Mouse (Mus musculus) skeletal muscle tissue, adult 2 months (tissue): ENCODE measurements at regions not wholly inside any gene's neighbourhood (a gene's known extent, or its start where the extent isn't known, plus 50 kb on each side); places are given as distances from the start of the nearest gene placed in this dataset.
"Not testable (repeated sequence)": the region's sequence is repeated elsewhere in the genome, so short reads cannot be mapped to it uniquely, and the experiment has no call there.

Experiments
- DNase-seq: peaks from one replicate; pipeline ENCODE4 v3.0.0-alpha.2; 2012; ENCODE audit warnings: low read depth, low spot score

DNA sequence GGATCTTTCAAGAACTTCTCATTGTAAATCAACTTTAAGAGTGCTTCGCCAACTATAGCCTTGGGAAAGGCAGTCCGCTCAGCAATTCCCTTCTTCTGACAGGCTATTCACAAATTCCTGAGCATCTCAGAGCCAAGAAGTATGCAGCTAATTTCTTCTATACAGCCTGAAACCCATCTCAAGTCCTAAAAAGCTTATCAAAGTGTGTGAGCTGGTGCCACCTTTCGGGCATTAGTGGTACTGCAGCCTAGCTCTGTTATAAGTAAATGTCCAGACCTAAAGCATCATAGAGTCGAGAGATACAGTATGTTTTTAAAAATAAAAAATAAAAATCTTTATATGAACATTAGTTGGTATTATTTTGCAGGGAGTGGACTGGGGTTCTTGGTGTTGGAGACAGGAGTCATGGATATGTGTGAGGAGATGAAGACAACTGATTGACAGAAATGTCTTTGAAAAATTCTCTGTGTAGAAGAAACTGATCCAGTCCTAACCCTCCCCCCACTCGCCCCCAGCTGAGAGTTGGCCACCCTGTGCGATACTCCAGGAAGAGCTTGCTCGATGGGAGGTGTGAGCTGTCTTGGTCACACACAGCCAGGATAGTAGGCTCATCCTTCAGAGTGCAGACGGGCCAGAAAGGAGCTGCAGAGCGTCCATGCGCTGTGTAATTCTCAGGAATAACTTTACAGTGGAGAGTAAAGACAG lies 56.4 kb downstream of the Bod1 start:
- DNase-seq: peak; percentile 53

GRCm38 (mm10) chr11:31614394-31614713 lies 57.3 kb downstream of the Bod1 start:
- no peak for DNase-seq

- DNase-seq: no peak
These were observed 57.8 kb downstream of the Bod1 start for GRCm38 (mm10) chr11:31613688-31614393.

DNA sequence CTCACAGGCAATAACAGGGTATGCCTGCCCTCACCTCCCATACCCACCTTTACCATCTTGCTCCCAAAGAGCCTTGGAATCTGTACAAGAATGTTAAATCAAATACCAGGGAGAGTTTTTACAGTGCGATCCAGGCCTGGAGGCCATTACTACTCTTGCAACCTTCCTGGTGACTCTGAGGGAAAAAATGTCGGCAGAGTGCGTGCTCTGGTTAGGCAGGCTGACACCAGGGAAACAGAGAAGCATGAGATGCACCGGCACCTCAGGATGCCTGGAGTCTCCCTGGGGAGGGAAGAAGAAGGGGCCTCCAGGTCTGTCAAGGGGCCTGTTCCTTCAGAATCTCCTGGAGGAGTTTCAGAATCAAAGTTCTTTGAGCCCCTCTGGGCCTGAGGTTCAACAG lies 63.2 kb downstream of the Bod1 start:
- no peak for DNase-seq

DNA sequence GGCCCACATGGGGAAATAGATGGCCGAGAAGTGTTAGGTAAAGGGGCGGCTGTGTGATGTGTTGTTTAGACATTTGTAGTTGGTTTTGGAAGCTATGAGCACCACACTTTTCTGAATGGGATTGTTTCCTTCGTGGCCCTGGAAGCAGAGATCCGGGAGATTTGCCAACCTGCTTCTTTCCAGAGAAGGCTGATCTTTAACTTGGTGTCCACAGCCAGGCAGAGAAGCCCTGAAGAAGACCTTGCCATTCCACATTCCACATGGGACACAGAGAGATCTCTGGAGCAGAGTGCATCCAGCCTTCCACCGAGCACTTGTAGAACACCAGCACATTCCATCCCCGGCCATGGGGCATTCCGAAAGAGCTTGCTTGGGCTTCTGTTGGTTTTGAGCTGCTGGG lies 70.2 kb downstream of the Bod1 start:
- peak; percentile 37 for DNase-seq

- peak; percentile 63 for DNase-seq
These were observed 78.1 kb downstream of the Bod1 start for GRCm38 (mm10) chr11:31593604-31594003.

GRCm38 (mm10) chr11:31592061-31592460 lies 79.6 kb downstream of the Bod1 start:
- peak; percentile 77 for DNase-seq

GRCm38 (mm10) chr11:31591037-31591554 lies 80.6 kb downstream of the Bod1 start:
- DNase-seq: no peak

- DNase-seq: no peak
These were observed 96.7 kb downstream of the Bod1 start for GRCm38 (mm10) chr11:31574941-31575340.

DNA sequence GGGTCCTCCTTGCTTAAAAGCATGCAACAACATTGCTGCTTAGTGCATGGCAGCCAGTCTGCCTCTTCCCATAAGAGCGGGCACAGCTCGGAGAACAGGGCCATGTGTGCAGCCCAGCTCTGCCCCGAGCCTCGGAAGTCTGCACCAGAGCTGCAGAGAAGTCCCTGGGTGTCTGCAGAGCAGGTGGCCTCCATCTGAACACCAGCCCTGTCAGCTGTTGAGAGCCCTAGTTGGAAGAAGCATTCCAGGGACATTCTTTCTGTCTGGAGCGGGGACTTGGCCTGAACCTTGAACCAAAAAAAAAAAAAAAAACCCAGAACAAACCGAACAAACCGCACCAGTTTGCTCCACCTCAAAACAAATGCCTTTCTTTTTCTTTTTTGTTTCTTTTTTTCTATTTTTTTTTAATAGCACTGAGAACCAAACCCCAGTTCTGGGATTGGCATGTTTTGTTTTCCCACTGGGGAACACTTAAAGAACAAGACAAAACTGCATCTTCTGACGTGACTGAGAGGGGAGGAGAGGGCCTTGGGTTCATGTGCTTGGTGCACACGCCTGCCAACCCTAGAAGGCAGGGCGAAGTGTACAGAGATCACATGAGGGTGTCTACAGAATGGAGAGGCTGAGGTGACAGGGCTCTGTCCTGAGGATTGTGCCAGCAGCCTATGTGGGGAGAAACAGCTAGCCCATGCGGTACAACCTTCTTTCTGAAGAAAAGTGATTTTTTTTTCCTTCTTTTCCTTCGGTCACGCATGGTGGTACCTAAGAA lies 106.8 kb downstream of the Bod1 start:
- DNase-seq: peak; percentile 46

GRCm38 (mm10) chr11:31563826-31564741 lies 107.6 kb downstream of the Bod1 start:
- DNase-seq: peak; percentile 48

DNA sequence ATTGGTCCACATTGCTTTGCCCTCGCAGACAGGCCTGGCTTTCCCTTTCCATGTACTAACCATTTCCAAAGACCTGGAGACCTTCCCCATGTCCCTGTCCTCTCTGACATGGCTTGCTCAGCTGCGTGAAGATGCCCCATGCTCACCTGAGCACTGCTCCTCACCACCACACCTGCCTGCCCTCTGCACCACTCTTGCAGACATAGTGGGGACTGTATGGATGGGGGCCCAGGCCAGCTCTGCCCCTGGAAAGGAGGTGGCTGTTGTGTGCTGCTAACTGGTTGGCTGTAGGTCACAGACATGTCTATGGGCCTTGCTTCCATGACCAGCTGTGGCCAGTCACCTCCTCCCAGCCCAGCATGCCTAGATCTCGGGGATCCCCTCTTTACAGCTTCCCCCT lies 108.7 kb downstream of the Bod1 start:
- DNase-seq: no peak

DNA sequence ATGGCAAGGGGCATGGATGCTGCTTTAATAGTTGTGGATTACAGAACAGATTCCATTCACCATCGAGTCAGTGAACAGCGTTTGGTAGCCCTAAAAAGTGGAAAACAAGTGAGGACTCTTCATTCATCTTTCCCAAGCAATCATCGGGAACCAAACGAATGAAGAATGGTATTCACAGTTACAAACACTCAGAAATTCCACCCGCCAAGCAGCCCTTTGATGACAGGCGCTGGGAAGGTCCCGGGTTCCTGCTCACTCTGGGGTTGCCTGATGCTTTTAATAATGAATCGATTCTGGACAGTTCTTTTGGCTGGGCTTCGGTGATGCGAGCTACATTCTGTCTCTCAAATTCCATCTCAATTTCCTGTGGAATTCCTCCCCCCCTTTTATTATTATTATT lies 110.9 kb downstream of the Bod1 start:
- DNase-seq: no peak

- no peak for DNase-seq
These were observed 116.6 kb downstream of the Bod1 start for GRCm38 (mm10) chr11:31555042-31555441.

GRCm38 (mm10) chr11:31551614-31552271 lies 119.9 kb downstream of the Bod1 start:
- no peak for DNase-seq

DNA sequence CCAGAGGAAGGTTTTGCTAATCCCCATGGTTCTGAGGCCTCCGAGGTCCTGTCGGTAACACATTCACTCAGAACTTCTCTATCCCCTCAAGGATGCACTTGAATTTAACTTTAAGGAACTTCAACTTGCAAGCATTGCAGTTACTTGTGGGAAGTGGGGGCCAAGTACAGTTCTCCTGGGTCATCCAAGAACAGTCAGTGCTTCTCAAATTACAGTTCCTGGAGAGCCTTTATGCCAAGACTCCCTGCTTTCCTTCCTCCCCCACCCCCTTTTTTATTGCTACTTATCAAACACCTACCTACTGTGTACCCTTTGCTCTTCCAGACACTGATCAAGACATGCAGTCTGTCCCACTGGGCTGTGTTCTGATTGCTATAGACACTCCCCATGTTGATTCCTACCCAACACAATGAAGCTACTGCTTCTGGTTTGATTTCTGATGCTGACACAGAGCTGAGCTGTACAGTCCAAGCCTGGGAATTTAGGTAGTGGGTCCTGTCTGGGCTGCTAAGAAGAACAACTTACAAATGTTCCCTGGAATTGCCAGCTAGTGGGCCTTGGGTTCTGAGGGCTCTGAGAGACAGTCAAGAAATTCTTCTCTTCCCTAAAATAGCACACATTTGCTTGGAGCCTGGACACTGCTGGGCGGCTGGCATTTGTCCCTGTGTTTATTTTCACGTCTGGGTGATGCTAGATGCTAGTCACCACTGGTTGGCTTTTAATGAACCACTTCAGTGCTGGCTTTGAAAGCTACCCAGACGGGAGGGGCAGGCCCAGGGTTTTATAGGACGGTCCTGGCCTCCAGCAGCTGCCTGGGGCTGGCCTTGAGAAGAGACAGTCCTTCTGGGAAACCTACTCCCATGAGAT lies 120.7 kb downstream of the Bod1 start:
- peak; percentile 58 for DNase-seq

DNA sequence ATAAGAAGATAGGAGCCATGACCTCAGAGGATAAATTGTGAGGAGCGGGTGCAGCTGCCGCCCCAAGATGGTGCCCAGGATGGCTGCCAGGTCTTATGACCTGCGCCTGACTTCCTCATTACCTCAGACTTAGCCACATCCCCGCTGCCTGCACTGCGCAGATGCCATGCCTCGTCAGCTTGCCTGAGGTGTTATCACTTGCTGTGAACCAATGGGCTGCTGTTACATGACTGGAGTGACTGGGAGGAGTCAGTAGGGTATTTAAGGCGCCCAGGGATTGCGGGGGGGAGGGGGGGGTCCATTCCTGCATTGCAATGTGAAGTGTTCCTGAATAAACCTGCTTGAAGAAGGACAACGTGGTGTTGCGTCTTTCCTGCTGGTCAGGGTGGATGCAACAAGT lies 126.2 kb downstream of the Bod1 start:
- DNase-seq: not testable (repeated sequence)

- no peak for DNase-seq
These were observed 129.0 kb downstream of the Bod1 start for GRCm38 (mm10) chr11:31542635-31543219.

- DNase-seq: no peak
These were observed 130.3 kb downstream of the Bod1 start for GRCm38 (mm10) chr11:31541425-31541824.
